Mouse (Mus musculus): ENCODE measurements around the gene Oxsr1. TPM values are rescaled to one million over a fixed set of nuclear protein-coding genes. Genes with fewer than 3 reads are reported as not detected.

Oxsr1 gene
- polyA plus RNA-seq, 1 experiment from 2014 or later: 13.5 TPM

GRCm38 (mm10) chr9:119212996-119213395, 109.2 kb downstream of the Oxsr1 start:
- no peak overlapping the region for H3K4me3 ChIP-seq (ENCODE audit: low read depth, low read length)
- H3K4me1 ChIP-seq (ENCODE audit: control insufficient read depth, insufficient read depth, low read length): no peaks in the 10 kb centered on the region
- H3K4me2 ChIP-seq (ENCODE audit: low read length): no peak overlapping the region
- H3K27me3 ChIP-seq (replicated peaks; ENCODE audit: control insufficient read depth, insufficient read depth, low read length): no peaks in the 10 kb centered on the region
- H3K9ac ChIP-seq (ENCODE audit: low read length): no peak overlapping the region
- H3K27ac ChIP-seq (ENCODE audit: low read depth, low read length): no peak overlapping the region
- H3K9me3 ChIP-seq (replicated peaks; ENCODE audit: control insufficient read depth, low read length): no peaks in the 10 kb centered on the region
- no peaks in the 10 kb centered on the region for H3K36me3 ChIP-seq (ENCODE audit: control insufficient read depth, insufficient read depth, low read length)
- no peak for ATAC-seq
- 77% methylated on average over 8 of the region's 8 CpGs for WGBS
- DNase-seq (ENCODE audit: low spot score): no peak

- Histone ChIP-seq H3K4me3 (ENCODE audit: low read depth, low read length) (no peak within 1 kb of the TSS), H3K4me2 (ENCODE audit: low read length) (no peak within 1 kb of the TSS), H3K4me1 (ENCODE audit: control insufficient read depth, insufficient read depth, low read length) (no peaks in the 10 kb centered on the region), H3K9me3 (replicated peaks; ENCODE audit: control insufficient read depth, low read length) (no peaks in the 10 kb centered on the region), H3K9ac (ENCODE audit: low read length) (no peak within 1 kb of the TSS), H3K36me3 (ENCODE audit: control insufficient read depth, insufficient read depth, low read length) (no peaks in the 10 kb centered on the region), H3K27me3 (replicated peaks; ENCODE audit: control insufficient read depth, insufficient read depth, low read length) (no peaks in the 10 kb centered on the region), H3K27ac (ENCODE audit: low read depth, low read length) (no peak within 1 kb of the TSS)
- DNase-seq (ENCODE audit: low spot score): no peak
- WGBS: 99% methylated on average over 4 of the region's 4 CpGs
- ATAC-seq: no peak
Observed at GRCm38 (mm10) chr9:119208998-119209397, 113.2 kb downstream of the Oxsr1 start, which contains the start of gene Slc22a13. TSS of gene Slc22a13 (minus strand) at chr9:119209098.

GRCm38 (mm10) chr9:119207113-119207512, 115.1 kb downstream of the Oxsr1 start:
- no peak overlapping the region for H3K4me2 ChIP-seq (ENCODE audit: low read length)
- no peak overlapping the region for H3K27ac ChIP-seq (ENCODE audit: low read depth, low read length)
- no peaks in the 10 kb centered on the region for H3K9me3 ChIP-seq (replicated peaks; ENCODE audit: control insufficient read depth, low read length)
- no peaks in the 10 kb centered on the region for H3K27me3 ChIP-seq (replicated peaks; ENCODE audit: control insufficient read depth, insufficient read depth, low read length)
- H3K4me1 ChIP-seq (ENCODE audit: control insufficient read depth, insufficient read depth, low read length): no peaks in the 10 kb centered on the region
- no peaks in the 10 kb centered on the region for H3K36me3 ChIP-seq (ENCODE audit: control insufficient read depth, insufficient read depth, low read length)
- DNase-seq (ENCODE audit: low spot score): no peak
- no peak overlapping the region for H3K9ac ChIP-seq (ENCODE audit: low read length)
- 82% methylated on average over 4 of the region's 4 CpGs for WGBS
- no peak overlapping the region for H3K4me3 ChIP-seq (ENCODE audit: low read depth, low read length)
- no peak for ATAC-seq

GRCm38 (mm10) chr9:119206666-119207065, 115.6 kb downstream of the Oxsr1 start:
- no peaks in the 10 kb centered on the region for H3K36me3 ChIP-seq (ENCODE audit: control insufficient read depth, insufficient read depth, low read length)
- no peaks in the 10 kb centered on the region for H3K4me1 ChIP-seq (ENCODE audit: control insufficient read depth, insufficient read depth, low read length)
- H3K9me3 ChIP-seq (replicated peaks; ENCODE audit: control insufficient read depth, low read length): no peaks in the 10 kb centered on the region
- ATAC-seq (no peak), DNase-seq (ENCODE audit: low spot score) (no peak)
- H3K9ac ChIP-seq (ENCODE audit: low read length): no peak overlapping the region
- no peak overlapping the region for H3K4me2 ChIP-seq (ENCODE audit: low read length)
- no peaks in the 10 kb centered on the region for H3K27me3 ChIP-seq (replicated peaks; ENCODE audit: control insufficient read depth, insufficient read depth, low read length)
- H3K4me3 ChIP-seq (ENCODE audit: low read depth, low read length): no peak overlapping the region
- no peak overlapping the region for H3K27ac ChIP-seq (ENCODE audit: low read depth, low read length)
- WGBS: 85% methylated on average over 2 of the region's 2 CpGs

GRCm38 (mm10) chr9:119205756-119206155, 116.5 kb downstream of the Oxsr1 start:
- H3K27me3 ChIP-seq (replicated peaks; ENCODE audit: control insufficient read depth, insufficient read depth, low read length): no peaks in the 10 kb centered on the region
- H3K36me3 ChIP-seq (ENCODE audit: control insufficient read depth, insufficient read depth, low read length): no peaks in the 10 kb centered on the region
- H3K9ac ChIP-seq (ENCODE audit: low read length): no peak overlapping the region
- no peak for DNase-seq (ENCODE audit: low spot score)
- no peak for ATAC-seq
- no peak overlapping the region for H3K4me3 ChIP-seq (ENCODE audit: low read depth, low read length)
- H3K9me3 ChIP-seq (replicated peaks; ENCODE audit: control insufficient read depth, low read length): no peaks in the 10 kb centered on the region
- 92% methylated on average over 5 of the region's 5 CpGs for WGBS
- H3K4me2 ChIP-seq (ENCODE audit: low read length): no peak overlapping the region
- no peak overlapping the region for H3K27ac ChIP-seq (ENCODE audit: low read depth, low read length)
- no peaks in the 10 kb centered on the region for H3K4me1 ChIP-seq (ENCODE audit: control insufficient read depth, insufficient read depth, low read length)

GRCm38 (mm10) chr9:119203617-119204016, 118.6 kb downstream of the Oxsr1 start:
- DNase-seq (ENCODE audit: low spot score) (no peak), ATAC-seq (no peak)
- Histone ChIP-seq H3K4me1 (ENCODE audit: control insufficient read depth, insufficient read depth, low read length) (no peaks in the 10 kb centered on the region), H3K4me2 (ENCODE audit: low read length) (no peak overlapping the region), H3K36me3 (ENCODE audit: control insufficient read depth, insufficient read depth, low read length) (no peaks in the 10 kb centered on the region), H3K27me3 (replicated peaks; ENCODE audit: control insufficient read depth, insufficient read depth, low read length) (no peaks in the 10 kb centered on the region), H3K27ac (ENCODE audit: low read depth, low read length) (no peak overlapping the region), H3K9ac (ENCODE audit: low read length) (no peak overlapping the region), H3K9me3 (replicated peaks; ENCODE audit: control insufficient read depth, low read length) (no peaks in the 10 kb centered on the region), H3K4me3 (ENCODE audit: low read depth, low read length) (no peak overlapping the region)
- WGBS: 94% methylated on average over 9 of the region's 9 CpGs

GRCm38 (mm10) chr9:119201653-119202052, 120.6 kb downstream of the Oxsr1 start:
- no peaks in the 10 kb centered on the region for H3K27me3 ChIP-seq (replicated peaks; ENCODE audit: control insufficient read depth, insufficient read depth, low read length)
- no peak overlapping the region for H3K4me3 ChIP-seq (ENCODE audit: low read depth, low read length)
- H3K9me3 ChIP-seq (replicated peaks; ENCODE audit: control insufficient read depth, low read length): no peaks in the 10 kb centered on the region
- 87% methylated on average over 5 of the region's 5 CpGs for WGBS
- no peak for ATAC-seq
- H3K36me3 ChIP-seq (ENCODE audit: control insufficient read depth, insufficient read depth, low read length): no peaks in the 10 kb centered on the region
- no peak overlapping the region for H3K4me2 ChIP-seq (ENCODE audit: low read length)
- H3K4me1 ChIP-seq (ENCODE audit: control insufficient read depth, insufficient read depth, low read length): no peaks in the 10 kb centered on the region
- H3K27ac ChIP-seq (ENCODE audit: low read depth, low read length): no peak overlapping the region
- no peak overlapping the region for H3K9ac ChIP-seq (ENCODE audit: low read length)
- no peak for DNase-seq (ENCODE audit: low spot score)

GRCm38 (mm10) chr9:119199151-119199861, 122.9 kb downstream of the Oxsr1 start:
- H3K4me2 ChIP-seq (ENCODE audit: low read length): no peak overlapping the region
- WGBS: 83% methylated on average over 10 of the region's 10 CpGs
- no peaks in the 10 kb centered on the region for H3K27me3 ChIP-seq (replicated peaks; ENCODE audit: control insufficient read depth, insufficient read depth, low read length)
- no peak overlapping the region for H3K27ac ChIP-seq (ENCODE audit: low read depth, low read length)
- no peaks in the 10 kb centered on the region for H3K36me3 ChIP-seq (ENCODE audit: control insufficient read depth, insufficient read depth, low read length)
- no peaks in the 10 kb centered on the region for H3K4me1 ChIP-seq (ENCODE audit: control insufficient read depth, insufficient read depth, low read length)
- H3K9me3 ChIP-seq (replicated peaks; ENCODE audit: control insufficient read depth, low read length): no peaks in the 10 kb centered on the region
- DNase-seq (ENCODE audit: low spot score): peak; percentile 27
- H3K9ac ChIP-seq (ENCODE audit: low read length): no peak overlapping the region
- no peak overlapping the region for H3K4me3 ChIP-seq (ENCODE audit: low read depth, low read length)
- ATAC-seq: no peak

- H3K9me3 ChIP-seq (replicated peaks; ENCODE audit: control insufficient read depth, low read length): no peaks in the 10 kb centered on the region
- WGBS: 30% methylated on average over 11 of the region's 11 CpGs
- no peak for ATAC-seq
Observed at GRCm38 (mm10) chr9:119192202-119192990, 129.8 kb downstream of the Oxsr1 start.

More at GRCm38 (mm10) chr9:119192202-119192990, 129.8 kb downstream of the Oxsr1 start:
- DNase-seq (ENCODE audit: low spot score): peak; percentile 23
- H3K4me2 ChIP-seq (ENCODE audit: low read length): no peak overlapping the region
- no peaks in the 10 kb centered on the region for H3K4me1 ChIP-seq (ENCODE audit: control insufficient read depth, insufficient read depth, low read length)
- H3K27ac ChIP-seq (ENCODE audit: low read depth, low read length): no peak overlapping the region
- H3K27me3 ChIP-seq (replicated peaks; ENCODE audit: control insufficient read depth, insufficient read depth, low read length): no peaks in the 10 kb centered on the region
- H3K36me3 ChIP-seq (ENCODE audit: control insufficient read depth, insufficient read depth, low read length): no peaks in the 10 kb centered on the region
- H3K9ac ChIP-seq (ENCODE audit: low read length): no peak overlapping the region
- H3K4me3 ChIP-seq (ENCODE audit: low read depth, low read length): no peak overlapping the region

Data from forebrain, embryonic 14.5 days (tissue).